Mouse (Mus musculus) heart, embryonic 15.5 days (tissue): ENCODE measurements at regions not wholly inside any gene's neighbourhood (a gene's known extent, or its start where the extent isn't known, plus 50 kb on each side); places are given as distances from the start of the nearest gene placed in this dataset.

Source experiments
- ATAC-seq: fragments of 200-750 bp; cut with Nextera tagmentation; replicated peaks from 2 replicates; pipeline ENCODE4 v1.8.0; 2017; ENCODE audit warnings: low read depth, moderate TSS enrichment; ENCODE audit not compliant: insufficient number of reproducible peaks, insufficient read depth, low FRiP score
- H3K27ac ChIP-seq: fragments of 300-500 bp; sonication (generic); 2 replicates; pipeline ENCODE4 v1.5.1; 2015; ENCODE audit warnings: mild to moderate bottlenecking, inconsistent platforms
- H3K27me3 ChIP-seq: fragments of 300-500 bp; sonication (generic); 2 replicates; pipeline ENCODE4 v1.6.1; 2015; ENCODE audit warnings: inconsistent platforms
- H3K36me3 ChIP-seq: fragments of 300-500 bp; sonication (generic); 2 replicates; pipeline ENCODE4 v1.6.1; 2015; ENCODE audit warnings: mild to moderate bottlenecking, inconsistent platforms
- H3K4me1 ChIP-seq: fragments of 300-500 bp; sonication (generic); replicated peaks from 2 replicates; pipeline ENCODE4 v1.6.1; 2015; ENCODE audit warnings: inconsistent platforms
- H3K4me2 ChIP-seq: fragments of 300-500 bp; sonication (generic); 2 replicates; pipeline ENCODE4 v1.6.1; 2015; ENCODE audit warnings: inconsistent platforms, mild to moderate bottlenecking, moderate library complexity
- H3K4me3 ChIP-seq: fragments of 300-500 bp; sonication (generic); 2 replicates; pipeline ENCODE4 v1.5.1; 2015; ENCODE audit warnings: mild to moderate bottlenecking, inconsistent platforms
- H3K9ac ChIP-seq: fragments of 300-500 bp; sonication (generic); 2 replicates; pipeline ENCODE4 v1.6.1; 2015; ENCODE audit warnings: mild to moderate bottlenecking, inconsistent platforms
- H3K9me3 ChIP-seq: fragments of 300-500 bp; sonication (generic); replicated peaks from 2 replicates; pipeline ENCODE4 v1.6.1; 2016; ENCODE audit warnings: inconsistent platforms
- WGBS: fragments of 180-500 bp; shearing (Covaris S2); methylation state at CpG from one replicate; pipeline ENCODE4 v1.1.7; 2015; ENCODE audit warnings: mixed read lengths; 5-methylcytosine and 5-hydroxymethylcytosine counted together

GRCm38 (mm10) chr4:33582986-33583720 is 273.0 kb downstream of the Rngtt start:
- Histone ChIP-seq H3K4me1 (peaks cover 19% of the 10 kb centered on the region), H3K9me3 (no peaks in the 10 kb centered on the region), H3K27ac (no peak overlapping the region), H3K4me2 (no peak overlapping the region), H3K4me3 (no peak overlapping the region), H3K27me3 (peaks cover 38% of the 10 kb centered on the region), H3K9ac (no peak overlapping the region), H3K36me3 (no peaks in the 10 kb centered on the region)
- no peak for ATAC-seq
- WGBS, result 78% methylated on average over 15 of the region's 15 CpGs

- Histone ChIP-seq H3K4me1 (peaks cover 22% of the 10 kb centered on the region), H3K4me3 (no peak overlapping the region), H3K36me3 (no peaks in the 10 kb centered on the region), H3K27me3 (peaks cover 47% of the 10 kb centered on the region), H3K9me3 (no peaks in the 10 kb centered on the region), H3K27ac (no peak overlapping the region), H3K9ac (no peak overlapping the region), H3K4me2 (no peak overlapping the region)
- WGBS, result 84% methylated on average over 22 of the region's 22 CpGs
- no peak for ATAC-seq
Measured at GRCm38 (mm10) chr4:33583979-33584907, 274.1 kb downstream of the Rngtt start.

GRCm38 (mm10) chr4:33585821-33586220 is 275.7 kb downstream of the Rngtt start:
- Histone ChIP-seq H3K27ac (no peak overlapping the region), H3K9ac (no peak overlapping the region), H3K36me3 (no peaks in the 10 kb centered on the region), H3K4me1 (peaks cover 23% of the 10 kb centered on the region), H3K4me3 (no peak overlapping the region), H3K9me3 (no peaks in the 10 kb centered on the region), H3K4me2 (no peak overlapping the region), H3K27me3 (peaks cover 44% of the 10 kb centered on the region)
- ATAC-seq, result no peak
- WGBS, result 73% methylated on average over 6 of the region's 6 CpGs

- Histone ChIP-seq H3K9ac (no peak overlapping the region), H3K4me3 (no peak overlapping the region), H3K27ac (peak overlapping the region; percentile 9; the same call in 1 of the 2 replicates), H3K36me3 (no peaks in the 10 kb centered on the region), H3K4me2 (peak overlapping the region; percentile 58), H3K9me3 (no peaks in the 10 kb centered on the region), H3K27me3 (peaks cover 41% of the 10 kb centered on the region), H3K4me1 (peaks cover 23% of the 10 kb centered on the region)
- 68% methylated on average over 4 of the region's 4 CpGs for WGBS
- ATAC-seq, result no peak
Measured at GRCm38 (mm10) chr4:33586290-33586614, 276.1 kb downstream of the Rngtt start.

- peak overlapping the region; percentile 58 for H3K4me2 ChIP-seq
- 12% methylated on average over 15 of the region's 15 CpGs for WGBS
- peaks cover 23% of the 10 kb centered on the region for H3K4me1 ChIP-seq
- H3K9ac ChIP-seq, result no peak overlapping the region
- no peaks in the 10 kb centered on the region for H3K36me3 ChIP-seq
- peak overlapping the region; percentile 26 for H3K4me3 ChIP-seq
- 0 out of 2 replicates have a peak, but pooled peaks cover 3% of the 10 kb centered on the region for H3K9me3 ChIP-seq
- H3K27ac ChIP-seq, result peak overlapping the region; percentile 9; the same call in 1 of the 2 replicates
- H3K27me3 ChIP-seq, result peaks cover 37% of the 10 kb centered on the region
- ATAC-seq, result peak; percentile 61; the same call in 1 of the 2 replicates
Measured at GRCm38 (mm10) chr4:33586615-33587451, 276.7 kb downstream of the Rngtt start.

- no peaks in the 10 kb centered on the region for H3K36me3 ChIP-seq
- no peak overlapping the region for H3K4me3 ChIP-seq
- 30% methylated on average over 11 of the region's 11 CpGs for WGBS
- no peak overlapping the region for H3K27ac ChIP-seq
- ATAC-seq, result 0 out of 2 replicates have a peak, but pooled peaks have one; percentile 57
- H3K9me3 ChIP-seq, result 0 out of 2 replicates have a peak, but pooled peaks cover 3% of the 10 kb centered on the region
- peak overlapping the region; percentile 58 for H3K4me2 ChIP-seq
- H3K27me3 ChIP-seq, result peaks cover 31% of the 10 kb centered on the region
- H3K4me1 ChIP-seq, result peaks cover 23% of the 10 kb centered on the region
- no peak overlapping the region for H3K9ac ChIP-seq
Measured at GRCm38 (mm10) chr4:33587666-33588065, 277.6 kb downstream of the Rngtt start.

GRCm38 (mm10) chr4:33588127-33588526 is 278.0 kb downstream of the Rngtt start:
- Histone ChIP-seq H3K4me1 (peaks cover 23% of the 10 kb centered on the region), H3K27ac (no peak overlapping the region), H3K9ac (no peak overlapping the region), H3K36me3 (no peaks in the 10 kb centered on the region), H3K9me3 (0 out of 2 replicates have a peak, but pooled peaks cover 3% of the 10 kb centered on the region), H3K27me3 (peaks cover 26% of the 10 kb centered on the region), H3K4me2 (peak overlapping the region; percentile 58; the same call in 1 of the 2 replicates), H3K4me3 (no peak overlapping the region)
- ATAC-seq, result no peak
- 74% methylated on average over 5 of the region's 5 CpGs for WGBS

GRCm38 (mm10) chr4:33589207-33589606 is 279.1 kb downstream of the Rngtt start:
- no peak overlapping the region for H3K4me3 ChIP-seq
- no peak for ATAC-seq
- no peak overlapping the region for H3K4me2 ChIP-seq

GRCm38 (mm10) chr4:33594997-33595657 is 285.0 kb downstream of the Rngtt start:
- H3K27me3 ChIP-seq, result no peaks in the 10 kb centered on the region
- H3K27ac ChIP-seq, result no peak overlapping the region
- H3K9ac ChIP-seq, result no peak overlapping the region
- H3K36me3 ChIP-seq, result no peaks in the 10 kb centered on the region
- no peak overlapping the region for H3K4me2 ChIP-seq
- 0 out of 2 replicates have a peak, but pooled peaks cover 3% of the 10 kb centered on the region for H3K9me3 ChIP-seq
- no peaks in the 10 kb centered on the region for H3K4me1 ChIP-seq
- H3K4me3 ChIP-seq, result no peak overlapping the region
- ATAC-seq, result no peak
- WGBS, result 58% methylated on average over 11 of the region's 11 CpGs

More at GRCm38 (mm10) chr4:33589207-33589606, 279.1 kb downstream of the Rngtt start:
- peaks cover 23% of the 10 kb centered on the region for H3K4me1 ChIP-seq
- H3K36me3 ChIP-seq, result no peaks in the 10 kb centered on the region
- H3K27me3 ChIP-seq, result peaks cover 17% of the 10 kb centered on the region; the same call in 1 of the 2 replicates
- no peak overlapping the region for H3K9ac ChIP-seq
- WGBS, result 24% methylated on average over 8 of the region's 8 CpGs
- H3K9me3 ChIP-seq, result 0 out of 2 replicates have a peak, but pooled peaks cover 3% of the 10 kb centered on the region
- H3K27ac ChIP-seq, result no peak overlapping the region

GRCm38 (mm10) chr4:33595763-33596162 is 285.7 kb downstream of the Rngtt start:
- no peaks in the 10 kb centered on the region for H3K36me3 ChIP-seq
- no peak overlapping the region for H3K9ac ChIP-seq
- 75% methylated on average over 9 of the region's 9 CpGs for WGBS
- no peak overlapping the region for H3K27ac ChIP-seq
- ATAC-seq, result no peak
- H3K9me3 ChIP-seq, result 0 out of 2 replicates have a peak, but pooled peaks cover 3% of the 10 kb centered on the region
- H3K27me3 ChIP-seq, result no peaks in the 10 kb centered on the region
- H3K4me2 ChIP-seq, result no peak overlapping the region
- no peak overlapping the region for H3K4me3 ChIP-seq
- no peaks in the 10 kb centered on the region for H3K4me1 ChIP-seq
